Mouse (Mus musculus): ENCODE measurements around the gene Elof1.
"Not testable (repeated sequence)": the region's sequence is repeated elsewhere in the genome, so short reads cannot be mapped to it uniquely, and the experiment has no call there.

Elof1 gene

DNA sequence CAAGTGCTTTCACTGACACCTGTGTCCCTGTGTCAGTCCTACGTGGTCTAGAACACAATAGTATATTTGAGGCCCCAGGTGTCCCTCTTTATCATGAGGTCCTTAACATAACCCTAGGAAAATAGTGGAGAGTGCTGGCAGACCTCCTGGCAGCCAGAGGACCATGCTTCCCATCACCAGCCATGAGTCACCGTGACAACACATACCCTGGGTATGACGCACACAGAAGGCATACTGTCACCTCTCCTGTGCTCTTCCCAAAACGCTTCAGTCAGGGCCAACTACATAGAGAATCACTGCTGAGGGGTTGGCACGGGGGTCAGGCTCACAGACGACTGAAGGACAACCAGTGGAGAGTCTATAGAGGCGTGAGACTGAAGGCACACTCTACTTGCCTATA lies 27.0 kb downstream of the Elof1 start:
- DNase-seq, result no peak

DNA sequence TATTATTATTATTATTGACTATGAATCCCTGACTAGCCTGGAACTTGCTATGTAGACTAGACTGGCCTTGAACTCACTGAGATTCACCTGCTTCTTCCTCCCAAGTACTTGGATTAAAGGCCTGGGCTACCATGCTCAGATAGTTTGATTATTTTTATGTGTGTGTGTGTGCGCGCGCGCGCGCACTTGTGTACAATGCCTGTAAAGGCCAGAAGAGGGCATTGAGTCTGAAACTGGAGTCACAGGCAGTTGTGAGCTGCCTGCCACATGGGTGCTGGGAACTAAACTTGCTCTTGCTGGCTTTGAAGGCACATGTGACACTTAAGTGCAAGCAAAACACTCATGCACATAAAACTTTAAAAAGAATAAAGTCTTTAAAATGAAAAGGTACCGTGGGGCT lies 27.7 kb downstream of the Elof1 start:
- DNase-seq, result no peak

DNA sequence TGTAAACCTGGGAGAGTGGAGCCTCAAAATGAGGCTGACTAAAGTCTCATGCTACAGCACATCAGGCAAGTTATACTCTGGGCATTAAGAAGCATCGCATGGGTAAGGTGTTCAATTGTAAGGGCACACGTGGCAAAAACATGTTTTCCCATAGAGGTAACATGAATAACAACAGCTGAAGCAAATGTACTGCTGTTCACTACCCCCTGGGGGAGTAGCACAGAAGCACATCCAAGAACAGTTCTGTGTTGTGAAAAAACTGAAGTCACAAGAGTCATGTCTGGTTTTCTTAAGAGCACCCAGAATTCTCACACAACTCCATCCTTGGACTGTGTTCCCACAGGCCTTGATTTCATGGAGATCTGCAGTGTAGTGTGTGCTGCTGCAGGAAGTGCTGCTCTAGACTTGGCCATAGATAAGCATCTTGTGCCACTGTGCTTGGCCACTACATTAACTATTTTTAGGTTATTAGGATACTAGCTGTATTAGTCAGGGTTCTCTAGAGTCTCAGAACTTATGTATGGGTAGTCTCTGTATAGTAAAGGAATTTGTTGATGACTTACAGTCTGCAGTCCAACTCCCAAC lies 29.8 kb downstream of the Elof1 start:
- DNase-seq, result no peak

DNA sequence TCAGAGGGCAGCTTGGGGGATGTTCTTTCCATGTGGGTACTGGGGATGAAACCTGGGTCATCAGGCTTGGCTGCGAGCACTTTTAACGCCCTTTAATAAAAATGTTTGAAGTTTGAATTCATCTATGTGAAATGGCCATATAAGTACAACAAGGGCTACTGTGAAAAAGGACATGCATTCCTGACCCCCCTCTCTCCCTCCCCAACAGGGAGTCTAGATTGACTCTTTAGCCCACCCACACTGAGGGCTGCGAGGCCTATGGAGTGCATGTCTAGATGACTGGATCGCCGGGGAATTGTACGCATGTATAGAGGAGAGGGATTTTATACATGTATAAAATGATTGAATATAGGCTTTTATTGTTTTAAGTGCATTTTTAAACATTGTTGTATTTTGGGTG lies 31.0 kb downstream of the Elof1 start:
- peak; percentile 17 to 30 for DNase-seq

DNA sequence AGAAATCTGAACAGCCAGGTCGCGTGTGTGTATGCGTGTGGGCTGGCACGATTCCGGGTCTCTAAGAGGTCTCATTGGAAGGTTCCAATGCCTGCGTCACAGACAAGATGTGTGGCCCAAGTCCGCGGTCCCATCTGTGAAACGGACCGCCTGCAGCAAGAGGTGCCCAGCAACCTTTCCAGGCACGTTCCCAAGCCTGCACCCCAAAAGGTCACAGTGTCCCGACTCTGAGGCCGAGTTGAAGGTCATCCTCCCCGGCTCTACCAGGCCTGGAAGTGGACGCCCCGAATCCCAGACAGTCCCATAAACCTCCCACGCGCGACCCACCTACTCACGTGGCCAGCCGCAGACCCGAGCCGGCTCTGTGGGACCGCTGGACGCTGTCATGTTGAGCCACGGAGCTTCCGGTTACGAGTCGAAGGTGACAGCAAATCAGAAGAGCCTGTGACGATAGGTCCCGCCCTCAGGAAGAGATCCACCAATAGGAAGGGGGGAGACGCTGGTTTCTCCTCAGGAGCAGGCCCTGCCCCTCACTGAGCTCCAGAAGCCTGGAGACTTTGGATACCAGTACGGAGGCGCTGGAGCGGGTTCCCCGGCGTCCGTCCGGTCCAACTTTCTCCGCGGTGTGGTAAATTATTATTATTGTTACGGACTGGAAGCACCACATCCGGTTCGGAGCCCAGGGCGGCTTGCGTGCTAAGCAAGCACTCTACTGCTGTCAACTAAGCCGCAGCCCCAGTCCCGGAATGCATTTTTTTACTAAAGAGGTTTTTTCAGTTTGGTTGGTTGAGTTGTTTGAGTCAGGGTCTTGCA lies 31.7 kb downstream of the Elof1 start, which contains the start of gene Ecsit:
Ecsit (minus strand) TSS at position 417 of the 813 bp plus-strand sequence.
- peak; percentile 91 to 95 for DNase-seq

DNA sequence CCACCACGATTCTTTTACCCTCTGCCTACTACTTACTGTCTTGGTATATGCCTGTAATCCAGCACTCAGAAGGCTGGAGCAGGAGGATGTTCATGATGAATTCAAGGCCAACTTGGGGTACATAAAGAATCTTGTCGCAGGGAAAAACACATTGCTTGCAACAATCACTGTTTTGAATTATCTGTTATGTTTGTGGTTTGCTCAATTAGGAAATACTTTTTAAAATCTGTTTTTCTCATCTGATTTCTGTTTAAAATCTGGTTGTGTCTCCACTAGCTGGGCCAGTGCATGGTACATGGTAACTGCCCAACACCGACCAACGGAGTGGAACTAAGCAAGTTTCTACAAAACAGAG lies 32.3 kb downstream of the Elof1 start:
- DNase-seq, result no peak

DNA sequence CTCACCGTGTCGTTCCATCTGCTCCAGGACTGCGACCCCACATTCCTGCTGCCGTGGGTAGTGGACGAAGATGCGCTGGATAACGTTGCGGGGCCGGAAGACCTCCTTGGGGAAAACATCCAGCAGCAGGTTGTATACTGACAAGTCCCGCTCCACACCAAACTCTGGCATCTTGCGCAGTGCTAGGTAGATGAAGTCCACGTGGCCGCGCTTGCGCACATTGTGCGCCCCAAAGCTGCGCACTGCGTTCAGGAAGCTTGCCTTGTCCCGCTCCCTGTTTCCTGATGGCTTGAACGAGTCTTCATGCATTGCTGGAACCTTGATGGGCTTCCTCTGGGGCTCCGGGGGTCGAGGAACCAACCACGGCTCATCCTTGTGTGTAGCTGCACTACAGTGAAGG lies 40.7 kb downstream of the Elof1 start:
- no peak for DNase-seq

DNA sequence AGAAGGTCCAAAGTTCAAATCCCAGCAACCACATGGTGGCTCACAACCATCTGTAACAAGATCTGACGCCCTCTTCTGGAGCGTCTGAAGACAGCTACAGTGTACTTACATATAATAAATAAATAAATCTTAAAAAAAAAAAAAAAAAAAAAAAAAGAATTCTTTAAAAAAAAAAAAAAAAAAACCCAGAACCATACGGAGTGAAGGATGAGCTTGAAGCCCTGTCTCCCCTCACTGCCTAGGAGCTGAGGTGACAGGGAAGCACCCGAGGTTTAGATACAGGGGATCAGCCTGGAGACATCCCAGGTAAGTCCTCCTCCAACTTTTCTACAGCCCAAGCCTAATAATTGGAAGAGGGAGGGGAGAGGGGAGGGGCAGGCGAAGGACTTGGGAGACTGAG lies 41.2 kb downstream of the Elof1 start:
- DNase-seq, result not testable (repeated sequence)

DNA sequence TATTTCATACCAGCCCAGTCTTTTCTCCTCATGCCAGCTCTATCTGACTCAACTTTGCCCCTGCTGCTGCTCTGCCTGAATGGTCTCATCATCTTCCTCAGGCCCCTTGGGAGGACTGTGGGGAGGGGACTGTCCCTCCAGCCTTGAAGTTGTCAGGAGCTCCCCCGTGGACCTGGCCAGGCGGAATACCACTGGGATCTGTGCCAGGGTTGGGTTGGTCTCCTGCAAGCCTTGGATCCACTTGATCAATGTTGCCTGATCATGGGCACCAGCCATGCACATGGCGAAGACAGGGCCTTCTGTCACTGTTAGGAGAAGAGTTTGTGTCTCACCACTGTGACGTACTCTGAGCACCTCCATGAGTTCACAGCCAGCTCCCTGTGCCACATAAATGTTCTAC lies 44.7 kb downstream of the Elof1 start:
- DNase-seq, result no peak

DNA sequence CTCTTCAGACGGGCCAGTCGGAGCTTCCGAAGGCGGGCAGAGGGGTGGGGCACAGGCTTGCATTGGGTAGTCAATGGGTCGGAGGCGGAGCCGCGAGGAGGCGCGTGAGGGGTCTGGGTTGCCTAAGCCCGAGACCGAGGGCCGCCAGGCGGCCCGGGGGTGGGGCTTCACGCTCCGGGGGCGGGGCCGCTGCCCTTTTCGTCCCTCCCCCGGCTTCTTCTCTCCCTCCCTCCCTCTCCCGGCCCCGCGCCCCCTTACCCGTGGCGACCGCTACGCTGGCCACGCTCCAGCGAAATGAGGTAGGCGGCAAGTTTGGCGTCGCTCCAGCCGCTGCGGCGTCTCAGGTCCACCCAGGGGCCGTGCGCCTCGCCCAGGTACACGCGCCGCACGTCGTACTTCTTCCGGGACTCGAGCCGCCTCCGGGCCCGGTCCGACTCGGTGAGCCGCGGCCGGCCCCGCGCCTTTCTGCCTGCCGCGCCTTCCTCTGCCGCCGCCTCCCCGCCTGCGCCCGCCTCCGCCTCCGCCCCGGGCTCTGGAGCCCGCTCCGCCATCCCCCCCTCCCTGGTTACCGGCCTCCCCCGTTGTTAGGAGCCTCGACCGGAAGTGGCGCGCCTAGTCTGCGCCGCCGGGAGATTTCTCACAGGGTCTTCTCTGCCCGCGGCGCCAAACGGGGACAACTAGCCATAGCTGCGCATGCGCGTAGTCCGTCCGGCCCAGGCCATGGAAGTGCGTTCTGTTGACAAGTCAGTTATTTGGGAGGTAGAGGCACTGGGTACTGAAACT lies 46.0 kb downstream of the Elof1 start, which contains the start of the genes Gm49318 and Zfp653:
Gm49318 (minus strand) TSS at position 469 of the 783 bp plus-strand sequence.
Zfp653 (minus strand) TSS at position 586 of the 783 bp plus-strand sequence.
- peak; percentile 98 to 99 for DNase-seq

DNA sequence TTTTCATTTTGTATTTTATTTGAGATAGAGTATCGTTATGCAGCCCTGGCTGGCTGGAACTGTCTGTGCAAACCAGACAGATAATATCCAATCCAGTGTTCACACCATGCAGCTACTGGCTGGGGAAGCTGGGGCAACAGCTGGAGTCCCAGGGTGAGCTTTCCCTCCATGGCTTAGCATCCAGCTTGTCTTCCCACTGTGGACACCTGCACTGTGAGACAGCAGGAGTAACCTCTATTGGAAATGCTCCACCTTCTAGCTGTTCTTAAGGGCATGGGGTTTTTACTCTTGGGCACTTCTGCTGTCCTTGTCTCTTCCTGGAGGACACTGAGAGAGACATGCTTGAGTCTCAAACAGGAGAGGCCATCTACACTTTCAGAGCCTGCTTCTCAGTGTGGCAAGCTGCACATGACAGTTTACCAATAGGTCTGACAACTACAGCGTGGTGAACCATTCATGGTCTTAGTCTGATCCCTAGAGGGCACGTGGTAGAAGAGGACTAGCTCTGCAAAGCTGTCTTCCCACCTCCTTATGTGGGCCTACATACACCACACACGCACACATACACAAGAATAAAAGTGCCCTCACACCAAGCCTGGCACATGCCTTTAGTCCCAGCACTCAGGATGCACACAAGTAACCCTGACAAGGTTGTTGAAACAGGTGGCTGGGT lies 47.0 kb downstream of the Elof1 start:
- DNase-seq, result no peak

DNA sequence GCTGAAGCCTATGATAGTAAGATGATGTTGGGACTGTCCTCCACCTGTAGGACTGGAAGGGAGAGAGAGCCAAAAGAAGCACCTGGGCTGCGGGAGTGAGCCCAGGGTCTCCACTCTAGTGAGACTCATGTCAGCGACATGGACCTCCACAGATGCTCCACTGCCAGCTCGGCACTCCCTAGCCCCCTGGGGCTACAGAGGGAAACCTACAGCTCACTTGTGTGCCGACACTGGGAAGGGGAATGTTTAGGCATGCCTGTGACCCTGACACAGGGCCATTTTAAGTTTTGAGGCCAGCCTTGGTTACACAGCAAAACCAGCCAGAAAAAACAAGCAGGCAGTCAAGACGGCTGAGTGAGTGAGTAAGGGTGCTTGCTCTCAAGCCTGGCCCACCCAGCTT lies 49.8 kb downstream of the Elof1 start:
- no peak for DNase-seq

DNA sequence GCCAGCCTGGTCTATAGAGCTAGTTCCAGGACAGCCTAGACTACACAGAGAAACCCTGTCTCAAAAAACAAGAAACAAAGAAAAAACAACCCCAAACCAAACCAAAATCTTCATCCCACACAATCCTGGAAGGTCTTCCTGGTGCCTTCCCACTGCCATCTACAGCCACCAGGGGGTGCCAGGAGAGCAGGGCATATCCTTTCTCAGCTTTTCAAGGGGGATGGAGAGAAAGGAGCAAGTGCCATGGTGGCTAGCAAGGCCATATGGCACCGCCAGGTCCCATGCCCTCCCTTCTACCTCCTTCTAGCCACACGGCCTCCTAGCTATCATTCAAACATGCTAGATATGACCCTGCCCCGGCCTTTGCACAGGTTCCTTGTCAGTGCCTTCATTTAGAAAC lies 50.5 kb downstream of the Elof1 start:
- DNase-seq, result peak; percentile 82 to 85

DNA sequence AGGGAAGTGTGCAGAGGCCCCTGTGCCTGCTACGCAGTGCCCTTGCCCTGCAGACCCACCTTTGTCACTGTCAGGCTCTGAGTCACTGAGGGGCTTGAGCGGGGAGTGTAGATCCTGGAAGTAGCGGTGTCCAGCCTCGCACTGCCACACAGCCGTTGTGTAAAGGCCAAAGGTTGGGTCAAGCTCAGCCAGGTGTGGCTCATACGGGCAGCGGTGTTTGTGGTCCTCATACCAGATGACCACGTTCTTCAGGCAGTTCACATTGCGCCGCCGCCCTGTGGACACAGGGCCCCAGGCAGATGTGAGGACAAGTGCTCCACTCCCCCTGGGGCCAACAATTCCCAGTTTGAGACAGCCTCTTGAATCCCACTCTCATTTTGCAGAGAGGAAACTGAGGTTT lies 51.3 kb downstream of the Elof1 start:
- no peak for DNase-seq

DNA sequence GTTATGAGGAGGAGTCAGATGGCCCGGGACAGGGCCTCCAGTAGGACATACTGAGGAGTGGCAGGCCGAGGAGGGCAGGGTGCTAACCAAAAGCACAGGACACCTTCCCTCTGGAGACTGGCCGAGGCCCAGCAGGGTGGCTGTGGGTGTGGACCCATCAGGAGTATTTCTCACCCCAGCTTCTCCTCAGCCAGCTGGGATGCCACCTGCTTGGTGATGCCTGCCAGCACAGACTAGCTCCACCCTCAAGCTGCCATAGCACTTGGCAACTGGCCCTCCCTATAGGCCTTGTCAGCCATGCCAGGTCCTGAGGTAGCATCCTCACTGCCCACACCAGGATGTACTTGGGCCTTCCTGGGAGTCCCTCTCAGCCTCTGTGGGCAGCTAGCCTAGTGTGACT lies 52.6 kb downstream of the Elof1 start:
- DNase-seq, result no peak

Measured in kidney, postnatal 4 days (tissue).